ENCODE assay signal across 30 mouse cellular contexts in genomic region chr11:53418048-53418447, GRCm38 (mm10). TPM values are rescaled to one million over a fixed set of nuclear protein-coding genes. Genes with fewer than 3 reads are reported as not detected.
A peak's percentile ranks its signal among the peaks of the same experiment; 100 is the strongest.
DNase-seq lines count a peak whose midpoint lies in the region; ATAC-seq and TF ChIP-seq lines count a peak whose summit lies in the region.
"Had no signal": no experiment of that assay in that cellular context is flagged by ENCODE, and none has a peak within 500 bp of the region (broad histone marks: within the 10 kb centered on the region; RNA-seq: fewer than 3 reads in every experiment).

No protein-coding gene starts in this region.

- H3K27ac ChIP-seq in liver, embryonic 16.5 days (ENCODE audit: low read length): no peak overlapping the region
- H3K27ac ChIP-seq in liver, embryonic 11.5 days (ENCODE audit: low read depth, low read length): no peak overlapping the region
- H3K27ac ChIP-seq in liver, postnatal 0 days (ENCODE audit: low read depth): no peak overlapping the region
- H3K27ac ChIP-seq: embryonic facial prominence, embryonic 12.5 days; embryonic facial prominence, embryonic 15.5 days; gastrocnemius, adult 2 months; heart, embryonic 10.5 days; heart, embryonic 13.5 days; hindbrain, embryonic 14.5 days had no signal

- H3K9me3 ChIP-seq in liver, embryonic 16.5 days (replicated peaks; ENCODE audit: control insufficient read depth, low read length): no peaks in the 10 kb centered on the region
- no peaks in the 10 kb centered on the region for H3K9me3 ChIP-seq in liver, embryonic 11.5 days (ENCODE audit: control insufficient read depth, low read length)
- no peaks in the 10 kb centered on the region for H3K9me3 ChIP-seq in liver, postnatal 0 days (ENCODE audit: low read length)
- H3K9me3 ChIP-seq: embryonic facial prominence, embryonic 12.5 days; embryonic facial prominence, embryonic 15.5 days; G1E; heart, embryonic 10.5 days; heart, embryonic 13.5 days had no signal

- DNase-seq in kidney, adult 9 months: peak; percentile 28
- DNase-seq in kidney, adult 11 months: no peak
- DNase-seq in liver, embryonic 11.5 days (ENCODE audit: low spot score): no peak
- no peak for DNase-seq in liver, postnatal 0 days
- DNase-seq in spleen, postnatal 4 days (ENCODE audit: low spot score in 2 of 2): no peak
- DNase-seq in testis, postnatal 10 days (ENCODE audit: low spot score): no peak
- DNase-seq: adrenal gland, postnatal 10 days; adrenal gland, postnatal 36 days; B cell, adult 2 months; cerebellum, adult 18-20 months; cerebellum, adult 9-10 months; cerebellum, postnatal 14 days; forebrain, postnatal 0 days; gastrocnemius, adult 2 months; gastrocnemius, postnatal 14 days; heart, adult 18-20 months; heart, postnatal 14 days; heart, postnatal 4 days had no signal

- H3K4me3 ChIP-seq in liver, embryonic 16.5 days (ENCODE audit: low read depth, low read length): no peak overlapping the region
- no peak overlapping the region for H3K4me3 ChIP-seq in liver, embryonic 11.5 days (ENCODE audit: low read depth, low read length)
- no peak overlapping the region for H3K4me3 ChIP-seq in liver, postnatal 0 days (ENCODE audit: low read depth, low read length)
- H3K4me3 ChIP-seq: embryonic facial prominence, embryonic 12.5 days; embryonic facial prominence, embryonic 15.5 days; gastrocnemius, adult 2 months; heart, embryonic 10.5 days; heart, embryonic 13.5 days had no signal

- H3K4me1 ChIP-seq in liver, embryonic 16.5 days (ENCODE audit: control insufficient read depth, low read depth, low read length): no peaks in the 10 kb centered on the region
- no peaks in the 10 kb centered on the region for H3K4me1 ChIP-seq in liver, embryonic 11.5 days (replicated peaks; ENCODE audit: control insufficient read depth, insufficient read depth, low read length)
- no peaks in the 10 kb centered on the region for H3K4me1 ChIP-seq in liver, postnatal 0 days (ENCODE audit: insufficient read depth)
- H3K4me1 ChIP-seq: embryonic facial prominence, embryonic 12.5 days; embryonic facial prominence, embryonic 15.5 days; heart, embryonic 13.5 days had no signal

- H3K36me3 ChIP-seq in liver, embryonic 16.5 days (ENCODE audit: control insufficient read depth, insufficient read depth): peaks cover 24% of the 10 kb centered on the region
- H3K36me3 ChIP-seq in liver, embryonic 11.5 days (ENCODE audit: control insufficient read depth, insufficient read depth, low read length): peaks cover 26% of the 10 kb centered on the region
- peaks cover 53% of the 10 kb centered on the region for H3K36me3 ChIP-seq in liver, postnatal 0 days (replicated peaks; ENCODE audit: insufficient read depth, low read length)

- no peaks in the 10 kb centered on the region for H3K27me3 ChIP-seq in liver, embryonic 16.5 days (ENCODE audit: control insufficient read depth, insufficient read depth, low read depth, low read length)
- H3K27me3 ChIP-seq in liver, embryonic 11.5 days (replicated peaks; ENCODE audit: control insufficient read depth, insufficient read depth, low read length): no peaks in the 10 kb centered on the region
- H3K27me3 ChIP-seq in liver, postnatal 0 days (ENCODE audit: insufficient read depth, low read length): no peaks in the 10 kb centered on the region
- H3K27me3 ChIP-seq: CH12.LX; embryonic facial prominence, embryonic 12.5 days; embryonic facial prominence, embryonic 15.5 days; heart, embryonic 13.5 days; Patski had no signal

- ATAC-seq in liver, embryonic 16.5 days (ENCODE audit: low read depth): peak; percentile 59
- ATAC-seq in liver, embryonic 11.5 days (replicated peaks; ENCODE audit: low FRiP score): no peak
- ATAC-seq in liver, postnatal 0 days: peak; percentile 35; the same call in 1 of the 2 replicates
- ATAC-seq: forebrain, embryonic 14.5 days; forebrain, postnatal 0 days; Patski had no signal

- TF ChIP-seq CTCF in liver, postnatal 0 days (IDR thresholded peaks at IDR 0.05; ENCODE audit: low read depth): no peak

- H3K9ac ChIP-seq in liver, embryonic 16.5 days (ENCODE audit: low read depth, low read length): no peak overlapping the region
- no peak overlapping the region for H3K9ac ChIP-seq in liver, embryonic 11.5 days (ENCODE audit: low read depth, low read length)
- no peak overlapping the region for H3K9ac ChIP-seq in liver, postnatal 0 days (replicated peaks)
- H3K9ac ChIP-seq: embryonic facial prominence, embryonic 12.5 days; embryonic facial prominence, embryonic 15.5 days; forebrain, postnatal 0 days; heart, embryonic 13.5 days; hindbrain, embryonic 14.5 days had no signal

- TF ChIP-seq EP300 in liver, postnatal 0 days (IDR thresholded peaks at IDR 0.05; ENCODE audit: low read depth): no peak

- H3K4me2 ChIP-seq in liver, embryonic 16.5 days (ENCODE audit: low read depth, low read length): no peak overlapping the region
- no peak overlapping the region for H3K4me2 ChIP-seq in liver, embryonic 11.5 days
- H3K4me2 ChIP-seq in liver, postnatal 0 days (ENCODE audit: low read depth, low read length): no peak overlapping the region
- H3K4me2 ChIP-seq: embryonic facial prominence, embryonic 12.5 days; embryonic facial prominence, embryonic 15.5 days; heart, embryonic 13.5 days; hindbrain, embryonic 14.5 days had no signal

RNA-seq across cellular contexts. Expression of gene Leap2, which starts 4.9 kb away (rescaled TPM):
- 71.4 and 78.2 TPM in 2 replicates for polyA plus RNA-seq in liver, embryonic 16.5 days (2015; fragmentation: Nextera tagmentation; extraction: Ambion mirVana)
- polyA plus RNA-seq in liver, embryonic 11.5 days (2014; fragmentation: Nextera tagmentation; extraction: Ambion mirVana): 5.1 and 6.5 TPM in 2 replicates
- 198 and 209 TPM in 2 replicates for polyA plus RNA-seq in liver, postnatal 0 days (2015; fragmentation: Nextera tagmentation; extraction: Ambion mirVana)
- polyA plus RNA-seq: embryonic facial prominence, embryonic 15.5 days; forebrain, embryonic 11.5 days; forebrain, embryonic 14.5 days; forebrain, postnatal 0 days; frontal cortex, adult 2 months; G1E; hindbrain, embryonic 14.5 days had no signal

RNA-seq across cellular contexts. Expression of gene Uqcrq, which starts 12.6 kb away (rescaled TPM):
- 513 and 549 TPM in 2 replicates for polyA plus RNA-seq in liver, embryonic 16.5 days (2015; fragmentation: Nextera tagmentation; extraction: Ambion mirVana)
- polyA plus RNA-seq in liver, embryonic 11.5 days (2014; fragmentation: Nextera tagmentation; extraction: Ambion mirVana): 746 and 848 TPM in 2 replicates
- polyA plus RNA-seq in liver, postnatal 0 days (2015; fragmentation: Nextera tagmentation; extraction: Ambion mirVana): 1,453 and 1,461 TPM in 2 replicates

RNA-seq across cellular contexts. Expression of gene Gdf9, which starts 12.8 kb away (rescaled TPM):
- 0.41 and 0.43 TPM in 2 replicates for polyA plus RNA-seq in liver, embryonic 16.5 days (2015; fragmentation: Nextera tagmentation; extraction: Ambion mirVana)
- 0.30 and 0.89 TPM in 2 replicates for polyA plus RNA-seq in liver, embryonic 11.5 days (2014; fragmentation: Nextera tagmentation; extraction: Ambion mirVana)
- 0.15 and 0.18 TPM in 2 replicates for polyA plus RNA-seq in liver, postnatal 0 days (2015; fragmentation: Nextera tagmentation; extraction: Ambion mirVana)

RNA-seq across cellular contexts. Expression of gene Gm10447, which starts 38.9 kb away (rescaled TPM):
- 0.18 and 0.22 TPM in 2 replicates for polyA plus RNA-seq in liver, embryonic 16.5 days (2015; fragmentation: Nextera tagmentation; extraction: Ambion mirVana)
- 0.10 TPM in 1 of 2 replicates, not detected in the other for polyA plus RNA-seq in liver, embryonic 11.5 days (2014; fragmentation: Nextera tagmentation; extraction: Ambion mirVana)
- polyA plus RNA-seq in liver, postnatal 0 days (2015; fragmentation: Nextera tagmentation; extraction: Ambion mirVana): 0.06 and 0.25 TPM in 2 replicates
- polyA plus RNA-seq: forebrain, embryonic 11.5 days; forebrain, embryonic 14.5 days; forebrain, postnatal 0 days; G1E; Patski had no signal

RNA-seq across cellular contexts. Expression of gene Shroom1, which starts 39.0 kb away (rescaled TPM):
- 3.1 and 4.1 TPM in 2 replicates for polyA plus RNA-seq in liver, embryonic 16.5 days (2015; fragmentation: Nextera tagmentation; extraction: Ambion mirVana)
- polyA plus RNA-seq in liver, embryonic 11.5 days (2014; fragmentation: Nextera tagmentation; extraction: Ambion mirVana): 2.6 and 2.7 TPM in 2 replicates
- polyA plus RNA-seq in liver, postnatal 0 days (2015; fragmentation: Nextera tagmentation; extraction: Ambion mirVana): 5.5 TPM in 2 replicates
- polyA plus RNA-seq: G1E, Patski had no signal
